Mouse (Mus musculus): ENCODE data around the gene Cbfb.

Gene Cbfb

DNA sequence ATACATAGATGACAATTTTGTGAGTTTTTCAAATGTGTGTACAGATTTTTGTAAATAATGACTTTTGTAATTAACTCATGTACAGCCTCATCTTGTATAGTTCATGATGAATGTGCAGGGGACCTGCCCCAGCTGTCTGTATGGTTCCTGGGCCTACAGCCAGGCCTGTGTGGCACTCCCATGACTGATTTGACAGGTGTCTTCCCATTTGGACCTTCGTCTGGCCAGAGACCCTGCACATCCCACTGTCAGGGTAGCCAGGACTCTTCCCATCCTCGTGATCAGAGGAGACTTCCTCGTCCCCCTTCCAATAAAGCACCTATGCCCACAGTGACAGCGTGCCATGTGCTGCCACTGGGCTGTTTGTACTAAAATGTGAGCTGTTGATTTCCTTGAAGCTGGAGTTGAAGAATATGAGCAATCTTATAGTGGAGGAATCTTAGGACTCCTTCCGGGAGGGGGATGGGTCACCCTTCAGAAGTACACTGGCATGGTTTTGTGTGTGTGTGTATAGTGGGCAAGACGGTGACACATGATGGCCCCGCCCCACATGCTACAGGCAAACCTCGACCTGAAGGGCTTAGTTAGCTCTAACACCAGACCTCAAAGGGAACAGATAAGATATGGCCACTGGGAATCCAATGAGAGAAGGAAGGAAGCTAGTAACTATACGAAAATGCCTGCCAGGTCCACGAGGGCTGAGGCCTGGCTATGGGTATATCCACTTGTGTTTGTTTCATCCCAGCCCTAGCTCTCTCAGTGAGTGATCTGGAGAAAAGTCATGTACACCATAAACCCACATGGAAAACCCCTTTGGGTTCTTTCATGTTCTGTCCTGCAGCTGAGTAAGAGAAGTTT, 82.4 kb downstream of the Cbfb start:
- no peak for DNase-seq

DNA sequence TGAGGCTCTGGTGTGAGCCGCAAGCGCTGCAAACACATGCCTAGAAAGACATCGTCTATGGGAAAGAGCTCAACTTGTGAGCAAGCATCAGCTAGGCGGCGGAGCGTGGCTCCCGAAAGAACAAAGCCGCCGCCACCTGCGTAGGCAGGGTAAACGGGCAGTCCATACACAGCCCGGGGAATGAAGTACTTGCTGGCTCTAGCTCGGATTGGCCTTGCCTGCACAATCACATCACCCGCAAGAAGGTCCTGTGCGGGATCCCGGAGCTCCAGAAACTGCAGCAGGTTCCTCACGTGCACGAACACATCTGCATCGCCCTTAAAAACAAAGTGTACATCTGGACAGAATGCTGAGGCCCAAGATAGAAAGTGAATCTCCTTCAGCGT, 83.3 kb downstream of the Cbfb start:
- peak; percentile 31 for DNase-seq

DNA sequence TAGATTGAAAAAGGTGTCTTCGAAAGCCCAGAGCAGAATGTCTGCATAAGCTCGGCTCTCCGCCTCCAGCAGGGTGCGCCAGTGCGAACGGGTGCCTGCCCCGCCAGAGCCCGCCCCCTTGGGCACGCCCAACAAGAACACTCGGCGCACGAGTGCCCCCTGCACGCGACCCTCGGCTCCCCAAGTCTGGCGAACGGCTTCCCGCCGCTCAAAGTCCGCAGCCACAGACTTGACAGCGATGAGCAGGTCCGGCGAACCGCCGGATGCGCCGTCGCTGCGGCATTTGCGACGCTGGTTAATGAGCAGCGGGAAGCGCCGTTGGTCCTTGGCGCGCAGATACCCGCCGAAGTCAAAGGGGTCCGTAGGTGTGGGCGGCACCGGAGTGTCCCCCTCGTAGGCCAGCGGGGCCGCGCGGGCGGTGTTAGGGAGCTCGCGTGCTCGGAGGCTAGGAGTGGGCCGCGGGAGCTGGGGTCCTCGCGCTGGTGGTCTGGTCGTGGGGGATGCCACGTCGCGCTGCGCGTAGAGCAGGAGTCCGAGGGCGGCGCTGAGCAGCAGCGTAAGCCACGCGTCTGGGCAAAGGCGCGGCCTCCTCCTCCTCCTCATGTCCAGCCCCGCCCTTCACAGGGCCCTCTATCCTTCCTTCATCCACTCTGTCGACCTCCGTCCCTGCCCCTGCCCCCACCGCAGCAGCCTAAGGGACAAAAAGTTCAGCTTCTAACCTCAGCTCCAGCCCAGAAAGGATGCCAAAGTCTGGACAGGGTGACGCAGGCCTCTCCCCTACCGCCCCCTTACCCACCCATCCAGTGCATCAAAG, 83.9 kb downstream of the Cbfb start:
- peak; percentile 77 for DNase-seq

DNA sequence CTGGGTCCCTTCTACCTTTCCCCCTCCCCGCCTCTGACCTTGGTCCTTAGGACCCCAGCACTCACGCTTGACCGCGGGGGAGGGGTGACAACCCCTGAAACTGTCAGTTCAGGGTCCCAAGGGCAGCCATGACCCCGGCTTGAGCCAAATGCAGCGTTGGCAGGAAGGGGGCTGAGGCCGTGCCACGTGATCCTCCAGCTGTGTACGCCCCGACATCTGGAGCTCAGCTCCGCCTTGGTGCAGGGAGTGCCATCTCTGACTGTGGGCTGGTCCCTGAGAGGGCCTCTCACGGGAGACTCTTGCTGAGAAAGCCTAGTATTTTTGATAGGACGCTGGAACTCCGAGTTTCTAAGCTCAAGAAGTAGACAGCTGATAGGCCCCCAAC, 84.5 kb downstream of the Cbfb start, which contains the start of gene B3gnt9:
B3gnt9 (minus strand) TSS at position 188 of the 385 bp plus-strand sequence.
- DNase-seq: peak; percentile 52

DNA sequence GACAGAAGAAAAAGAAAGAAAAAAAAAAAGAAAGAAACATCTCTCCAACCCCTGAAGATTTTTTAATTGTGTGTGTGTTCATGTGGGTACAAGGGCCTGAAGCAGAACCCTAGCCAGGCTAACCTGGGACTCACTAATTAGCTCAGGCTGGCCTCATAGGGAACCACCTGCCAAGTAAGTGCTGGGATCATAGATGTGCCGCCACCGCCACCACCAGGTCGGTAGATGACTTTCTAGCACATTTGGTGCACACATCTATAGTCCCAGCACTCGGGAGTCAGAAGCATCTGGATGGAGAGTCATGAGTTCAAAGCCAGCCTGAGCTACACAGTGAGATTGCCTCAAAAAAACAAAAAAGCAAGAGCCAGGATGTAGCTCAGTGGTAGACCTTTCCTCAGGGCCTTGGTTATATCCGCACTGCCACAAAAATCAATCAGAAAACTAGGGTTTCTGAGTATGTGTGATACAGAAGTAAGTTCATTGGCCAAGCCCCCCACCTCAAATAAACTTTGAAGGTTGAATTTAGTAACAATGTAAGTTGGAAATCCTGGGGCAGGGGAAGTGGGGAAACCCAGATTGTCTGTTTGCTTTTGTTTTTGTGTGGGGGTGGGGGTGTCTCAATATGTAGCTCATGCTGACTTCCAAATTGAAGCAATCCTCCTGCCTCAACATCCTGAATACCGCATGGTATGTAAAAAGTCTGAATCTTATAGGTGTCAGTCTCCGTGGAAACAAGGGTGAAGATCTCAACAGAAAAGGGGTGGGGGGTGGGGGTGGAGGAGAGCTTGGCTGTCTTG, 87.0 kb downstream of the Cbfb start:
- no peak for DNase-seq

DNA sequence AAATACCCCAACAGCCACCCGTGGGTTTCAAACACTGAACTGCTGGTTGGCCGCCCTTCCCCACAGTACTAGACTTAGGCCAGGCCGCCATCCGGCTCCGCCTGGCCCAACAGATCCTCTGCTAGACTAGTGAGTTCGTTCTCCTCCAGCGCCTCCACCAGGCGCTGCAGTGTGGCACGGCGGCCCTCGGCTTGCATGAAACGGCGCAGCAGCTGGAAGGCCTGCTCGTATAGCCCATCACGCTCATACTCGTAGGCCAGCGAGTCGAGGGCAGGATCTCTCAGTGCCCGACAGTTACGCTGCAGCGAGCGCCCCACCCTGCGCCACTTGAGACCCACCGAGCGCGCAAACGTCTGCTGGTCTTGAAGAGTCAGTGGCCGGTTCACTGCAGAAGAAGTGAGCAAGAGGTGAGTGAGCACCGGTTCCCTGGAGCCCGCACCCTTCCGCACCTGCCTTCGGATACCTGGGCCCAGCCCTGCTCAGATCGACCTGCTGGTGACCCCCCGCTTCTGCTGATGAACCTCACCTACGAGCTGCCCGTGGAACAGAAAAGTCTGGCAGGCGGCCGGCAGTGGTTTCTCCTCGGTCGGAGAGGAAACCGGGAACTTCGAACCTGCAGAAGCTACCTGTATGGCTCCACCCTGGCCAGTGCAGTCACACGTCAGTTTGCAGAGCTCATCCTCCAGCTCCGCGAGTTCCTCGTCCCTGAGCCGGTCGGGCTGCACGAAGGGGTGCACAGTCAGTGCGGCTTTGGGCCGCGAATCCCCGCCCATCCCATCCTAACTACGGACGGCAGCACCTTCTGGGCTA, 88.6 kb downstream of the Cbfb start:
- peak; percentile 38 for DNase-seq

DNA sequence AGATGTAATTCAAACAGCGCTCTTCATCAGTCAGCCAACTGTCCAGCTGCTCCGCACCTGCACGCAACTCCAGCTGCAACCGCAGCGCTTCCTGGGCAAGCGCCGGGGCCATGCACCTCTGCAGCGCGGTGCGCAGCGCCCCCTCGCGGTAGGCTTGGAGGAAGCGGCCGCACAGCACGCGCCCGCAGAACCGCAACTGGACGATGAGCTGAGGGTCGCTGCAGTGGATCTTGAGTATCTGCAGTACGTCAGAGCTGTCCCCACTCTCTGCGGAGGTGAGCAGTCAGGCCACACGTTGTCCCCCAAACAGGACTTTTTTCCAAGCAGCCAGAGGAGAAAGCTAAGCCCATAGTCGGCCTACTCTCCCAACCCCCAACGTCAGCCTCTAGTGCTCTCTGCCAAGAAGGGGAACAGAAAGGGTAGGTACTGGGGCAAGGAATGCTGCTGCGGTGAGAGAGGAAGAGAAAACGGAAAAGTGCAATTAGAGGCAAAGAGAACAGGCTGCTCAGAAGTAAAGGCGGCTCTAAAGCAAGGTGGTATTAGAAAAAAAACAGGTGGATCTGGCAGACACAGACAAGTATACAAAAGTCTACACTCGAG, 89.3 kb downstream of the Cbfb start:
- peak; percentile 65 for DNase-seq

DNA sequence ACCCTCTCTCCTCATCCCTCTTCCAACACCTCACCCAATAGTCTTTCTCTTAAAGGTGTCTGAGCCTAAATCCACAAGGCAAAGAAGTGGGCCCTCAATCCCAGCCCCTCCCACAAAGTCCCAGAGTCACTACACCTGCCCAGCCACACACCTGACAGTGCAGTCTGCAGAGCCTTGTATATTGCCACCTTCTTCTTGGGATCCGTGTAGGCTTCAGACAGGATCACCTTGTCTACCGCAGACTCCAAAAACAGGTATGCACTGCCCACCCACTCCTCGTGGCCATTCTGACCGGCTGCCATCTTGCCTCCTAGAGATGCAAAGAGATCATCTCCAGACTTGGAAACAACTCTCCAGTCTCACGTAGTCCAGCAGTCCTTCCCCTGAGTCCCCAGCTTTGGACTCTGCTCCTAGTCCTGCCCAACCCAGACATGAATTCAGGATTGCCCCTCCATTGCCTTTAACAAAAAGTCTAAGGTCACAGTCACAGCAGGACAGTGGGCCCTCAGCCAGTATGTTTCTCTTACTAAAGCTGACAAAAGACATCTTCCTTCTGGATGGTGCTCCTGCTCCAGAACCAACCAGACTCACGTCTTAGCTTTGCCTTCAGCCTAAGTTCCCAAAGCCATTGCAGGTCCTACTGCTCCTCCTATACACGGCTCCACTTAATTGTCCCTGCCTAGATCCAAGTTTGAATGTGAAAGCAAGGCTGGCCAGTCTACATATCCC, 90.1 kb downstream of the Cbfb start:
- no peak for DNase-seq

DNA sequence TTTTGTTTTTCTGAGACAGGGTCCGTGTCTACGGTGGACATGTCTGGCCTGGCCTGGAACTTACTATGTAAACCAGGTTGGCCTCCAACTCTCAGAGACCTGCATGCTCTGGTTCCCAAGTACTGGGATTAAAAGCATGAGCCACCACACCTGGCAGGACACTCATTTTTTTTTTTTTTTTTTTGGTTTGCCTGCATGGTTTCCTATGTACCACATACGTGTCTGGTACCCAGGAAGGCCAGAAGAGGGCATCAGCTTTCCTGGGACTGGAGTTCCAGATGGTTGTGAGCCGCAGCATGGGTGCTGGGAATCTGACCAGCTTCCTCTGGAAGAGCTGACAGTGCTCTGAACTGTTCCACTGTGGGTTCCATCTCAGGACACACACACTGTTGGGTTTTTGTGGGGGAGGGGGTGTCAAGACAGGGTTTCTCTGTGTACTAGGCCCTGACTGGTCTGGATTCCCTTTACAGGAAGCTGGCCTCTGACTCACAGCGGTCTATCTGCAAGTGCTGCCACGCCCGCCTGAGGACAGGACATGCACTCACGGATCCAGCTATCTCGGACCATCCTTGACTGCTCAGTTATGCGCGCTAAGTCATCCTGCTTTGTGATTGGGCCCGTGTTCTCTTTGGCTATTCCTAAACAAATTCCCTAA, 91.0 kb downstream of the Cbfb start:
- DNase-seq: no peak

DNA sequence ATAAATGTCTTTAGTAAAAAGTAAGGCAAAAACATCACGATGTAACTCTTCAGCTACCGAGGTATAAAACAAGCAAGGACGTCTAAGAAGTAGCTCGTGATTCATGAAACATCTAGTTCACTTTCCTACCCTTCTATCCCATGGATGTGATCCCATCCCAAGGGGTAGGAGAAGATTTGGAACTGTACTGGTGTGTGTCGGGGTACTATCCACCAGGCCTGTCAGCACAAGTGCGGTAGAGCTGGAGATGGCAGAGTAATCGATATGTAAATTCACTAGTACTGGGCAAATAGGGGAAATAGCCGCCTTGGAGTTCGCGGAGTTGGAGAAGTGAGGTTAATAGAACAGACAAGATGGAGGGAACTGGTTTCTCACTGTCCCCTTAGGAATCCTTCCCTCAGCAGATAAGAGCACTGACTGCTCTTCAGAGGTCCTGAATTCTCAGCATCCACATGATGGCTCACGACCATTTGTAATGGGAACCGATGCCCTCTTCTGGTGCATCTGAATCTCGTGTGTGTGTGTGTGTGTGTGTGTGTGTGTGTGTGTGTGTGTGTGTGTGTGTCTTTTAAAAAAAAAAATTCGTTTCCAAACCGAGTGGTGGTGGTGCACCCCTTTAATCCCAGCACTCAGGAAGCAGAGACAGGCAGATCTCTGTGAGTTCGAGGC, 92.9 kb downstream of the Cbfb start:
- DNase-seq: no peak

DNA sequence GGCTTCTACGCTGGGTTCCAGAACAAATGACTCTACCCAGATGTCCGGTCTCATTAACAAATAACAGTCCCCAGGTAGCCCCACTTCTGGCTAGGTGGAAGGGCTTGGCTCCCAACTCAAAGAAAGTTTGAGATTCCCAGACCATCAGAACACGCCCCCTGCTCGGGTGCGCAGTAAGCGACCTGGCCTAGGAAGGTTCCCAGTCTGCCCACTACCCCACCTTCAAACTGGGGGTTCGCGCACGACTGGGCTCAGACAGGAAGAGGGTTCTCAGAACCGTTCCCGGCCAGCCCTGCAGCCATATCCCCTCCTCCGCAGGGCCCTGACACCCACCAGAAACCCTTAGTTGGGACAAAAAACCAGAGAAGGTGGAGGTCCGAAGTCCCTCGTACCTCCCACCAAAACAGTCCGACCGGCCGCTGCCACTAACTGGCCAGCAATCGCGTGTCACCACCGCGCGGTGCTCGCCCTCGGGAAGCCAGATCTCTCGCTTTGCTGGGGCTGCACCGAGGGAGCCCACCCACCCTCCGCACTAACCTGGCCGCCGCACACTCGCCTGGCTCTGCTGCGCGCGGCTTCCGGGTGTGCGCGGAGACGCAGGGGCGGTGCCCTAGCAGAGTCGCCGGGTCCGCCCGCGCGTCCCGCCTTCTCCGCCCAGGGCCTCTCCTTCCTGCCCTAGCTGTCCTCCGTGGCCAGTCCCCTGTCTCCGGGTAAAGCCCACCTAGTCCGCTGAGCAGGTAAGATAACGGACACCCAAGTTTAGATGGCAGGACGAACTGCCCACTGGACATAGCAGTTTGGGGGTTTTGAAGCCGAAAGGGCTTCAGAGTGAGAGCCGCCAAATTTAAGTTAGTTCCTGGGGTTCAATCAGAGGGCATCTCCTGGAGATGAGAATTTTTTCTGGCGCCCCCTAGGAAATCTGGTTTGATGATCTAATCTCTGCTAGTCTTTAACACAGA, 93.8 kb downstream of the Cbfb start, which contains the start of the genes Tradd and Fbxl8:
Tradd (minus strand) TSS at position 586 of the 959 bp plus-strand sequence.
Fbxl8 (plus strand) TSS at position 625 of the 959 bp plus-strand sequence.
- DNase-seq: peak; percentile 59

DNA sequence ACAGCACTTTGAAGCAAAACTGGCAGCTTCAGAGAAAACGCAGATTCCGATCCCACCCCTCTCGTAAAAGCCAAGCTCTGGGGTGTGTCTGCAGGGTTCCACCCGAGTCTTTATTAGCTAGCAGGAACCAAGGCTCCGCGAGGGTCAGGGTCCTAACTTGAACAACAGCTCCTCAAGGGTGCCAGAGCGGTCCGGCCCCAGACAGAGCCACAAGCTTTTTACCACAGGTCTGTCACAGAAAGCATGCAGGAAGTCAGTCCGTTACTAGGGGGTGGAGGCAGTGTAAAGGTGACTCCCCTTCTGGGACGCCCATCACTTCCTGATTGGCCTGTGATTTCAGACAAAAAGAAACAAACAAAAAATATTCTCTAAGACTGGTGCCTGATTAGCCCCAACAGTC, 94.7 kb downstream of the Cbfb start:
- DNase-seq: peak; percentile 32

DNA sequence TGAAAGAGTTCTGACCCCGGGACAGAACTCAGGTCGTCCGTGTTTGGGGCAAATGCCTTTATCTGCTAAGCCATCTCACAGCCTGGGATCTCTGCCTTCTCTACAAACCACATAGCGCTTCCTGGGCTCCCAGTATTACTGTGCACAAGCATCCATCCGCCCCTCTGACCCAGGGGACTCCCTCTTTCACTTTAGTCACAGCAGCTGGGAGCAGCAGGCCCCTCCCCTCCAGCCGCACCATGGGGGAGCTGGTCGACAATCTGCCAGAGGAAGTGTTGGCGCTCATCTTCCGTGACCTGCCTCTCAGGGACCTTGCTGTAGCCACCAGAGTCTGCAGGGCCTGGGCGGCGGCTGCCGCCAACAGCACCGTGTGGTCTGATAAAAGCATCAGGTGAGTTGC, 96.3 kb downstream of the Cbfb start:
- peak; percentile 35 for DNase-seq
